Mouse (Mus musculus) erythroblast, embryonic 14.5 days (primary cell): ENCODE measurements at regions not wholly inside any gene's neighbourhood (a gene's known extent, or its start where the extent isn't known, plus 50 kb on each side); places are given as distances from the start of the nearest gene placed in this dataset.

Source experiments
- GATA1 ChIP-seq: IDR thresholded peaks from 2 replicates; pipeline ENCODE4 v1.6.1; 2012; ENCODE audit warnings: low read length, inconsistent platforms, mixed read lengths
- TAL1 ChIP-seq: IDR thresholded peaks from 3 replicates; pipeline ENCODE4 v1.6.1; 2012; ENCODE audit warnings: low read length, inconsistent platforms, mixed read lengths

GRCm38 (mm10) chr7:111150540-111150939 lies 67.7 kb upstream of the Eif4g2 start:
- no peak for TF ChIP-seq GATA1
- no peak for TF ChIP-seq TAL1
